Mouse (Mus musculus) gastrocnemius, adult 2 months (tissue): ENCODE results near the gene Kcnq1. TPM values are rescaled to one million over a fixed set of nuclear protein-coding genes. Genes with fewer than 3 reads are reported as not detected.
A peak's percentile ranks its signal among the peaks of the same experiment; 100 is the strongest.

Experiments used
- DNase-seq: peaks from one replicate; pipeline ENCODE4 v3.0.0; 2022
- H3K27ac ChIP-seq: fragments of 200-600 bp; 2 replicates; pipeline ENCODE4 v1.8.1; 2022; ENCODE audit warnings: mild to moderate bottlenecking
- H3K4me3 ChIP-seq: fragments of 200-600 bp; 2 replicates; pipeline ENCODE4 v1.8.1; 2022; ENCODE audit warnings: mild to moderate bottlenecking, moderate library complexity
- CTCF ChIP-seq: fragments of 200-600 bp; IDR thresholded peaks from 2 replicates; pipeline ENCODE4 v1.8.1; 2022; ENCODE audit warnings: antibody characterized with exemption, mild to moderate bottlenecking, moderate library complexity
- intact Hi-C: fragments of 180-260 bp; cut with DNase I; formaldehyde crosslinking; loops from one replicate; pipeline ENCODE4 v1.15.1; 2025
- total RNA-seq, 2 experiments: library from RNA; stranded (reverse); gene quantifications; 2 replicates each; pipeline ENCODE4 v1.2.3; 2021

The Kcnq1 gene
- total RNA-seq, 2 experiments from 2014 or later = 0.33 to 0.67 TPM

- intact Hi-C loops = no loop called here
- H3K27ac ChIP-seq = no peak overlapping the region
- H3K4me3 ChIP-seq = no peak overlapping the region
- TF ChIP-seq CTCF = no peak
- no peak for DNase-seq
Measured at GRCm38 (mm10) chr7:143333040-143333439, 226.9 kb downstream of the Kcnq1 start.

- intact Hi-C loops = no loop called here
- DNase-seq = no peak
- TF ChIP-seq CTCF = no peak
Measured at GRCm38 (mm10) chr7:143333604-143334003, 227.4 kb downstream of the Kcnq1 start.

GRCm38 (mm10) chr7:143338690-143339089, 232.5 kb downstream of the Kcnq1 start:
- Histone ChIP-seq H3K4me3 (no peak overlapping the region), H3K27ac (no peak overlapping the region)
- intact Hi-C loops = no loop called here
- no peak for TF ChIP-seq CTCF
- DNase-seq = no peak

More at GRCm38 (mm10) chr7:143333604-143334003, 227.4 kb downstream of the Kcnq1 start:
- Histone ChIP-seq H3K4me3 (no peak overlapping the region), H3K27ac (no peak overlapping the region)

GRCm38 (mm10) chr7:143340601-143341281, 234.6 kb downstream of the Kcnq1 start:
- Histone ChIP-seq H3K4me3 (no peak overlapping the region), H3K27ac (no peak overlapping the region)
- intact Hi-C loops = no loop called here
- TF ChIP-seq CTCF = no peak
- DNase-seq = no peak

GRCm38 (mm10) chr7:143341301-143341980, 235.3 kb downstream of the Kcnq1 start:
- no peak overlapping the region for H3K27ac ChIP-seq
- no peak for DNase-seq
- TF ChIP-seq CTCF = no peak
- intact Hi-C loops = no loop called here
- H3K4me3 ChIP-seq = no peak overlapping the region

GRCm38 (mm10) chr7:143343781-143344306, 237.7 kb downstream of the Kcnq1 start:
- DNase-seq = no peak
- no peak for TF ChIP-seq CTCF
- Histone ChIP-seq H3K27ac (no peak overlapping the region), H3K4me3 (no peak overlapping the region)
- intact Hi-C loops = no loop called here

GRCm38 (mm10) chr7:143349287-143349686, 243.1 kb downstream of the Kcnq1 start:
- TF ChIP-seq CTCF = no peak
- no peak for DNase-seq
- no peak overlapping the region for H3K4me3 ChIP-seq
- H3K27ac ChIP-seq = no peak overlapping the region
- intact Hi-C loops = no loop called here

GRCm38 (mm10) chr7:143349848-143350247, 243.7 kb downstream of the Kcnq1 start:
- no peak overlapping the region for H3K4me3 ChIP-seq
- no peak for TF ChIP-seq CTCF
- DNase-seq = no peak
- no peak overlapping the region for H3K27ac ChIP-seq
- intact Hi-C loops = no loop called here

- Histone ChIP-seq H3K4me3 (no peak overlapping the region), H3K27ac (no peak overlapping the region)
- TF ChIP-seq CTCF = no peak
- intact Hi-C loops = no loop called here
- DNase-seq = no peak
Measured at GRCm38 (mm10) chr7:143355831-143356230, 249.7 kb downstream of the Kcnq1 start.

GRCm38 (mm10) chr7:143357109-143357508, 250.9 kb downstream of the Kcnq1 start:
- DNase-seq = no peak
- intact Hi-C loops = no loop called here
- no peak for TF ChIP-seq CTCF

GRCm38 (mm10) chr7:143357831-143358230, 251.7 kb downstream of the Kcnq1 start:
- no peak overlapping the region for H3K4me3 ChIP-seq
- DNase-seq = no peak
- H3K27ac ChIP-seq = peak overlapping the region; percentile 24; the same call in 1 of the 2 replicates
- TF ChIP-seq CTCF = no peak
- intact Hi-C loops = no loop called here

More at GRCm38 (mm10) chr7:143357109-143357508, 250.9 kb downstream of the Kcnq1 start:
- Histone ChIP-seq H3K4me3 (no peak overlapping the region), H3K27ac (no peak overlapping the region)

- no peak overlapping the region for H3K4me3 ChIP-seq
- no peak overlapping the region for H3K27ac ChIP-seq
- TF ChIP-seq CTCF = no peak
- no peak for DNase-seq
- intact Hi-C loops = loop anchor here (1.0 to 5.0 kb wide), 2 partner anchors 103 to 205 kb away; partner anchors contain the start of gene Cdkn1c
Measured at GRCm38 (mm10) chr7:143359762-143360161, 253.6 kb downstream of the Kcnq1 start.

GRCm38 (mm10) chr7:143360776-143361175, 254.6 kb downstream of the Kcnq1 start:
- Histone ChIP-seq H3K27ac (no peak overlapping the region), H3K4me3 (no peak overlapping the region)
- peak; percentile 53 for DNase-seq
- intact Hi-C loops = loop anchor here (1.0 to 5.0 kb wide), 2 partner anchors 102 to 206 kb away; partner anchors contain the start of gene Cdkn1c
- no peak for TF ChIP-seq CTCF
